Mouse (Mus musculus) hematopoietic multipotent progenitor cell, adult 10-12 weeks (in vitro differentiated cells): ENCODE results near the gene Gse1. TPM values are rescaled to one million over a fixed set of nuclear protein-coding genes. Genes with fewer than 3 reads are reported as not detected.

Experiments
- polyA plus RNA-seq: library from polyadenylated mRNA; stranded (reverse); fragments of >175 nt; gene quantifications from 2 replicates; pipeline ENCODE4 v1.2.3, GENCODE M21; 2012; ENCODE audit warnings: low replicate concordance

Gse1 gene
- polyA plus RNA-seq = 103 and 200 TPM in 2 replicates

GRCm38 (mm10) chr8:120227891-120228591, at the start of gene Gse1:
Gene Gse1, plus strand, starts transcription at chr8:120228456.

DNA sequence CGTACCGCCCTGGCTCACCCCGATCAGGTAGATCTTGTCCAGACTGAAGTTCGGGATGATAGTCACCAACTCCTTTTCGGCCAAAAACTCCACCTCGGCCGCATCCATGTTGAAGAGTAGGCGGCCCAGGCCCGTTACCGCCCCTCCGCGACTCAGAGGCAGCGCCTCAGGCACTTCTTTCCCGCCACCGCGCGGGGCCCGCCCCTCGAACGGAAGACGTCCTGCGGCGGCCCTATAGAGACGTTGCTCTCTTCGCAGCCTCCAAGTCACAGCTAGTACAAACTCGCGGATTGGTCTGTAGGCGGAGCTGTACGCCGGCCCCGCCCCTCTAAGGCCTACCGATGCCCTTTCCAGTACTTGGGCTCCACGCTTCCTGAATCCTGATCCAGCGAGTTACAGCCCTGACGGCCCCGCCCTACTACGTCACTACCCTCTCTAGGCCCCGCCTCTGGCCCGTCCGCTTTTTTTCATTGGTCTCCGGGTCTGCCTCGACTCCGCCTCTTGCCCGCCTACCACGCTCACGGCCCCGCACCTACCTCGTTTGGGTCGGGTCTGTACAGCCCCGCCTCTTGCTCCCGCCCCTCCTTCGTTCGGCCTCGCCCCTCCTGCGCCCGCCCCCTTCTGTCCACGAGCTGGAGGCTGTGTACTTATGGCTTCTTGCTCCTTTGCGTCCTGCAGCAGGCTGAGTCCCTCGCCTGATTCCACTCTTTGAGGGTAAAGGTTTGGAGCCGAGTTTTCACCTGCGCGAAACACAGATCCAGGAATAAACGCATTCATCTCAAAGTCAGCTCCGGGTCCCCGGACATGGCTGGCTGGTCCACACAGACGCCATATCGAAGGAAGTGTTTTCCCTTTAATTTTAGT, 360.9 kb downstream of the Gse1 start, which contains the start of gene Gins2:
Gene Gins2 (minus strand): TSS at position 397 of the 864 bp plus-strand sequence.

Other genes with a start within 250 kb of the Gse1 start
- gene Crispld2, start 236.0 kb upstream of the Gse1 start, polyA plus RNA-seq = 1.4 and 5.9 TPM in 2 replicates
- gene Zdhhc7, start 127.0 kb upstream of the Gse1 start, polyA plus RNA-seq = 31.2 and 38.2 TPM in 2 replicates
- 11.1 and 30.4 TPM in 2 replicates for gene 6430548M08Rik, start 114.3 kb upstream of the Gse1 start, polyA plus RNA-seq
- not detected in 2 replicates for gene Fam92b, start 51.0 kb upstream of the Gse1 start, polyA plus RNA-seq